Comparison of ENCODE assay signal across 8 mouse cellular contexts in genomic region chrX:19167121-19167853, GRCm38 (mm10).
A peak's percentile ranks its signal among the peaks of the same experiment; 100 is the strongest.
DNase-seq lines count a peak whose midpoint lies in the region; ATAC-seq and TF ChIP-seq lines count a peak whose summit lies in the region.

No protein-coding gene starts in this region.

- no peaks in the 10 kb centered on the region for H3K4me1 ChIP-seq in testis, adult 2 months (ENCODE audit: control insufficient read depth, insufficient read depth, low read length)
- no peaks in the 10 kb centered on the region for H3K4me1 ChIP-seq in intestine, embryonic 14.5 days (replicated peaks; ENCODE audit: control insufficient read depth, insufficient read depth, low read length)

- no peak for DNase-seq in testis, postnatal 14 days (ENCODE audit: low spot score)
- DNase-seq in gastrocnemius, adult 18-20 months (ENCODE audit: low spot score), result peak; percentile 27
- peak; percentile 52 for DNase-seq in intestine, embryonic 14.5 days (ENCODE audit: low spot score)
- DNase-seq in lung, postnatal 10 days, result peak; percentile 60
- DNase-seq in retina, postnatal 1 day, result peak; percentile 36
- DNase-seq in thymus, adult 18-20 months, result no peak

- ATAC-seq in cerebellum, adult (ENCODE audit: insufficient number of reproducible peaks, low FRiP score, low TSS enrichment), result peak; percentile 66
- ATAC-seq in intestine, embryonic 14.5 days (replicated peaks; ENCODE audit: low FRiP score, low TSS enrichment, low read depth), result 0 out of 2 replicates have a peak, but pooled peaks have one; percentile 36

- no peak overlapping the region; the same call in none of the 2 replicates for H3K4me3 ChIP-seq in testis, adult 2 months (ENCODE audit: control insufficient read depth, low read depth, low read length)
- peak overlapping the region; percentile 22 for H3K4me3 ChIP-seq in intestine, embryonic 14.5 days (ENCODE audit: low read depth, low read length)

- H3K9me3 ChIP-seq in intestine, embryonic 14.5 days (ENCODE audit: control insufficient read depth, low read length), result no peaks in the 10 kb centered on the region

- WGBS in intestine, embryonic 14.5 days, result 49% methylated on average over 12 of the region's 12 CpGs

- H3K36me3 ChIP-seq in testis, adult 2 months (ENCODE audit: control insufficient read depth, insufficient read depth, low read length), result no peaks in the 10 kb centered on the region
- H3K36me3 ChIP-seq in intestine, embryonic 14.5 days (ENCODE audit: control insufficient read depth, insufficient read depth, low read length), result no peaks in the 10 kb centered on the region

- peak overlapping the region; percentile 29; the same call in 1 of the 2 replicates for H3K27ac ChIP-seq in testis, adult 2 months (ENCODE audit: control insufficient read depth, insufficient read depth, low read depth, low read length)
- no peak overlapping the region for H3K27ac ChIP-seq in intestine, embryonic 14.5 days (ENCODE audit: low read depth)

- no peak overlapping the region for H3K9ac ChIP-seq in intestine, embryonic 14.5 days (ENCODE audit: low read length)

- H3K27me3 ChIP-seq in testis, adult 2 months (ENCODE audit: control insufficient read depth, insufficient read depth, low read length), result no peaks in the 10 kb centered on the region
- no peaks in the 10 kb centered on the region for H3K27me3 ChIP-seq in intestine, embryonic 14.5 days (replicated peaks; ENCODE audit: control insufficient read depth, insufficient read depth, low read length)

- TF ChIP-seq CTCF in testis, adult 2 months (IDR thresholded peaks at IDR 0.05; ENCODE audit: control insufficient read depth, insufficient read depth, insufficient replicate concordance, low read depth, low read length), result no peak

- peak overlapping the region; percentile 42 for H3K4me2 ChIP-seq in intestine, embryonic 14.5 days (ENCODE audit: low read length)

- no peak for TF ChIP-seq POLR2A in testis, adult 2 months (IDR thresholded peaks at IDR 0.05; ENCODE audit: control insufficient read depth, low read depth, low read length)

Comparison
In these comparisons a context has a peak if more than half of its experiments do, and no peak if none do; other contexts are left out.
1. DNase-seq: peak in gastrocnemius, adult 18-20 months (single experiment), intestine, embryonic 14.5 days (single experiment), lung, postnatal 10 days (single experiment) and retina, postnatal 1 day (single experiment); none in testis, postnatal 14 days (single experiment) and thymus, adult 18-20 months (0 of 2).